Mouse (Mus musculus) intestine, postnatal 0 days (tissue): ENCODE measurements around the gene Lta. TPM values are rescaled to one million over a fixed set of nuclear protein-coding genes. Genes with fewer than 3 reads are reported as not detected.

ENCODE experiments used
- ATAC-seq: fragments of 200-750 bp; cut with Nextera tagmentation; 2 replicates; pipeline ENCODE4 v1.8.0; 2017; ENCODE audit warnings: mild to moderate bottlenecking, moderate TSS enrichment, moderate library complexity
- H3K27ac ChIP-seq: fragments of 300-500 bp; sonication (generic); 2 replicates; pipeline ENCODE4 v1.5.1; 2014; ENCODE audit warnings: mild to moderate bottlenecking, low read depth, low read length, moderate library complexity
- H3K27me3 ChIP-seq: fragments of 300-500 bp; sonication (generic); replicated peaks from 2 replicates; pipeline ENCODE4 v1.6.1; 2014; ENCODE audit warnings: low read length, mixed read lengths; ENCODE audit not compliant: control insufficient read depth, insufficient read depth
- H3K36me3 ChIP-seq: fragments of 300-500 bp; sonication (generic); 2 replicates; pipeline ENCODE4 v1.6.1; 2014; ENCODE audit warnings: mild to moderate bottlenecking, moderate library complexity; ENCODE audit not compliant: control insufficient read depth, insufficient read depth
- H3K4me1 ChIP-seq: fragments of 300-500 bp; sonication (generic); replicated peaks from 2 replicates; pipeline ENCODE4 v1.6.1; 2014; ENCODE audit warnings: antibody characterized with exemption, low read length, mixed read lengths; ENCODE audit not compliant: control insufficient read depth, insufficient read depth
- H3K4me2 ChIP-seq: fragments of 300-500 bp; sonication (generic); replicated peaks from 2 replicates; pipeline ENCODE4 v1.6.1; 2014; ENCODE audit warnings: low read depth, mild to moderate bottlenecking, moderate library complexity
- H3K4me3 ChIP-seq: fragments of 300-500 bp; sonication (generic); 2 replicates; pipeline ENCODE4 v1.5.1; 2014; ENCODE audit warnings: low read depth, low read length
- H3K9ac ChIP-seq: fragments of 300-500 bp; sonication (generic); 2 replicates; pipeline ENCODE4 v1.6.1; 2014; ENCODE audit warnings: mild to moderate bottlenecking, low read depth, low read length
- H3K9me3 ChIP-seq: fragments of 300-500 bp; sonication (generic); 2 replicates; pipeline ENCODE4 v1.6.1; 2016; ENCODE audit warnings: mixed run types; ENCODE audit not compliant: control insufficient read depth
- CTCF ChIP-seq: sonication (generic); IDR thresholded peaks from 2 replicates; pipeline ENCODE4 v1.5.1; 2016; ENCODE audit warnings: low read depth, mild to moderate bottlenecking, control low read depth, antibody characterized with exemption, moderate library complexity
- WGBS: fragments of 180-500 bp; shearing (Covaris S2); extraction: QIAGEN DNeasy Blood & Tissue Kit; methylation state at CpG from one replicate; pipeline ENCODE4 v1.1.7; 2014; 5-methylcytosine and 5-hydroxymethylcytosine counted together
- polyA plus RNA-seq: library from polyadenylated mRNA; unstranded; fragments of >200 nt; fragmentation: Nextera tagmentation; extraction: Ambion mirVana; gene quantifications from 2 replicates; pipeline ENCODE4 v1.2.1, GENCODE M21; 2015

The Lta gene
- polyA plus RNA-seq: 0.10 and 0.42 TPM in 2 replicates

DNA sequence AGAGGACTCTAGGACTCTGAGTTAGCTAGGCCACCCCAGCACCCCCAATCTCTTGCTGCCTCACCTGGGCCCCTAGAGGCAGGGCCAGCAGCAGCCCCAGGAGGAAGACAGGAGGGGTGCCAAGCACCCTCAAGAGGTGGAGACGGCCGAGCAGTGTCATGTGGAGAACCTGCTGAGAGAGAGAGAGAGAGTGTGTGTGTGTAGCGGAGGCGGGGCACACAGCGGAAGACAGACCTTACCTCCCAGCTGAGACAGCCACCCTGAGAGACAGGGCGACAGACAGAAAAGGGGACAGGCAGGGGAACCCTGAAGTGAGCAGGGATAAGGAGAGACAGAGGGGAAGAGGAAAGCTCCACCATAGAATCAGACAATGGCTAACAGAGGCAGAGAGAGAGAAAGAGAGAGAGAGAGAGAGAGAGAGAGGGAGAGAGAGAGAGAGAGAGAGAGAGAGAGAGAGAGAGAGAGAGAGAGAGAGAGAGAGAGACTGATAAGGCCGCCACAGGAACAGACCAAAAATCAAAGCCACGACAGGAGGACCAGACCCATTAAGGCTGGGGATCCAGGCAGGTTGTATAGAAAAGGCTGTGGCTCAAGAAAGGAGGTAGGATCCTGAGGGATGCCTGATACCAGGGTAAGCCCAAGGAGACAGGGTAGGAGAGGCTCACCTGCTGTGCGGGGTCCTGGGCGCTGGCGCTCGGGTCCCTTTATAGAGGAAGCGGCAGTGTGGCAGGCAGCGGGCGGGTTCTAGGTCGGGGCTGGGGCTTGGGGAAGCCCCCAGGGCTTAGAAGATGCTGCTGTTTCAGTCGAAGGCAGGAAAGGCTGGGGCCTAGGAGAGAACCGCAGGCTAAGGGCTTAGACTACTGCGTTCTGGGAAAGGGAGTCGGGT, at the start of gene Lta:
Lta (minus strand) TSS at position 858 of the 886 bp plus-strand sequence.
- no peak for ATAC-seq
- Histone ChIP-seq H3K4me2 (no peak within 1 kb of the TSS), H3K4me3 (no peak within 1 kb of the TSS), H3K4me1 (no peaks in the 10 kb centered on the region), H3K9ac (no peak within 1 kb of the TSS), H3K9me3 (no peaks in the 10 kb centered on the region), H3K27me3 (peaks cover 16% of the 10 kb centered on the region), H3K27ac (no peak within 1 kb of the TSS), H3K36me3 (no peaks in the 10 kb centered on the region)
- TF ChIP-seq CTCF: no peak
- 46% methylated on average over 20 of the region's 20 CpGs for WGBS

DNA sequence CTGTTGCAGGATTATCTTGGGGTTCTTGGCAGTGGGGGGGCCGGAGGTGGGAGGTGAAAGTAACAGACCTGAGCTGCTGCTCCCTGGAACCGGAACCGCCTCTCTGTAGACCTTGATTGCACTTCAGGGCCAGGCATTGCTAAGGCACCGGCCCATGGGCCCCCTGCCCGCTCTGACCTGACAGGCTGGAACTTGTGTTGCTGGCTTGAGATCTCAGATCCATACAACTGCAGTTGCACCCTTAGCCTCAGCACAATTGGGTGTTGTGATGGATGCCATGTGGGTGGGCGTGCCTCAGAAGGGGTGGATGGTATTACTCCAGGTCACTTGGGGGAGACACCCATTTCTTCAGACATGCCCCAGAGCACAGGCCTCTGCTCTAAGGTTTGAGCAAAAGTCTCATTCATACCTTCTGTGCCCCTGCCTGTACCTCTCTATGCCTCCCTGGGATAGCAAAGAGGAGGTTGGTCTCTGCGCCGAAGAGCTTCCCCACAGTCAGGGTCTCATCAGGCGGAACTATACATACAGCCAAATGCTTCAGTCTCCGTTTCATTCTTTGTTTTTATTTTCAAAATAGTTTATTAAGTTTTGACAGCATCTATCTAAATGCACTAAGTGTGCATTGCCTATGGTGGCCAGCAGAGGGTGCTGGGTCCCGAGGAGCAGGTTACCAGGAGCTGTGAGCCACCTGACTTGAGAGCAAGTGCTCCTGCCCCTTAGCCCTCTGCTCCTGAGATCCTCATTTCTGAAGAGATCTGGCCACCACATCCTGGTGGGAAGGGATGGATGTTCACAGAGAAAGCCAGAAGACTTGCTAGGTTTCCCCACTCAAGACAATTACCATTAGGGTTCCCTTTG, 49.3 kb upstream of the Lta start:
- H3K27ac ChIP-seq: no peak overlapping the region
- 58% methylated on average over 11 of the region's 11 CpGs for WGBS
- H3K4me3 ChIP-seq: no peak overlapping the region
- no peak overlapping the region for H3K4me2 ChIP-seq
- peaks cover 43% of the 10 kb centered on the region for H3K36me3 ChIP-seq
- 0 out of 2 replicates have a peak, but pooled peaks have one; percentile 25 for ATAC-seq
- H3K4me1 ChIP-seq: no peaks in the 10 kb centered on the region
- H3K27me3 ChIP-seq: no peaks in the 10 kb centered on the region
- no peak overlapping the region for H3K9ac ChIP-seq
- TF ChIP-seq CTCF: peak; percentile 87
- H3K9me3 ChIP-seq: no peaks in the 10 kb centered on the region

DNA sequence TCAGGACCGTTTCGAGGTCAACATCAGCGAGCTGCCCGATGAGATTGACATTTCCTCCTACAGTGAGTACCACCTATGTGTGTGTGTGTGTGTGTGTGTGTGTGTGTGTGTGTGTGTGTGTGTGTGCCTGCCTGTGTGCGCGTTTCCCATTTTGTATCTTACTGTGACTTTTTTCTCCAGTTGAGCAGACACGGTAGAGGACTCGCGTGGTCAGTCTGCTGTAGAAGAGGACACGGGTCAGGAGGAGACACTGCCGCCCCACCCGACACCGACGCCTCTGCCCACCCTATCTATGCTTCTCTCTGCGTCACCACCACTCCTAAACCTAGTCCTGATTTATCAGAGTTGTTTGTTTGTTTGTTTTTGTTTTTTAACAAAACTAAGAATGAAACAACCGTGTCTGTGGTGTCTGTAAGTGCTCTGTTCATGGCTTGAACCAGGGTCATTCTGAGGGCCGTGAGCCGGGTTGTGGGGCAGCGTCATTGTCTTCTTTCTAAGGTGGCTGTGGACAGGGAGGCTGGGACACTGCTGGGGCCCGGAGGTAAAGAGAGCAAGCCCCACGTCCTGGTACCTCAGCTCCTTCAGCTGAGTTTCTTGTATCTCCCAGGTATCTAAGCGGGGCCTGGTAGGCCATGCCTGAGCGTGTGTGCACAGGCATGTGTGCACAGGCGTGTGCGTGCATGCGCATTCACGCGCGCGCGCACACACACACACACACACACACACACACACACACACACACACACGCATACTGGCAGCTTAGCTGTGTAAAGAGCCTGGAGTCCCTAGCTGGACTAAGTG, 48.3 kb upstream of the Lta start:
- no peak overlapping the region for H3K27ac ChIP-seq
- WGBS: 83% methylated on average over 32 of the region's 32 CpGs
- H3K4me1 ChIP-seq: no peaks in the 10 kb centered on the region
- H3K4me2 ChIP-seq: no peak overlapping the region
- H3K9ac ChIP-seq: no peak overlapping the region
- H3K4me3 ChIP-seq: no peak overlapping the region
- peaks cover 53% of the 10 kb centered on the region for H3K36me3 ChIP-seq
- no peak for ATAC-seq
- H3K27me3 ChIP-seq: no peaks in the 10 kb centered on the region
- H3K9me3 ChIP-seq: no peaks in the 10 kb centered on the region
- TF ChIP-seq CTCF: no peak

- Histone ChIP-seq H3K4me3 (no peak overlapping the region), H3K9ac (no peak overlapping the region), H3K4me2 (no peak overlapping the region), H3K27me3 (no peaks in the 10 kb centered on the region), H3K9me3 (no peaks in the 10 kb centered on the region), H3K4me1 (no peaks in the 10 kb centered on the region), H3K27ac (no peak overlapping the region), H3K36me3 (peaks cover 61% of the 10 kb centered on the region)
- 80% methylated on average over 18 of the region's 18 CpGs for WGBS
- ATAC-seq: no peak
- TF ChIP-seq CTCF: no peak
Observed at GRCm38 (mm10) chr17:35252619-35253292, 47.6 kb upstream of the Lta start.

DNA sequence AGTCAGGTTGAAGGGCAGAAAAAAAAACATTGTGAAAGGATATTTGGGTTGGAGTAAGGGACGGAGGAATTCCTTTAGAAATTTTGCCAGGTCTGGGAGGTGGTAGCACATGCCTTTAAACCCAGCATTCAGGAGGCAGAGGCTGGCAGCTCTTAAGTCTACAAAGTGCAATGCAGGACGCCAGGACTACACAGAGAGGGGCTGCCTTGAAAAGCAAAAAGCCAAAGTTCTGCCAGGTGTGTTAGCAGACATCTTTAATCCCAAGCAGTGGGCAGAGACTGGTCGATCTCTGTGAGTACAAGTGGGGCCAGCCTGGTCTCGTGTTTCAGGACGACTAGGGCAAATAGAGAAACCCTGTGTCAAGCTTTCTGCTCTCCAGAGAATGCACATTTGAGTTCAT, 46.8 kb upstream of the Lta start:
- TF ChIP-seq CTCF: no peak
- no peak overlapping the region for H3K27ac ChIP-seq
- peaks cover 68% of the 10 kb centered on the region for H3K36me3 ChIP-seq
- no peaks in the 10 kb centered on the region for H3K9me3 ChIP-seq
- 78% methylated on average over 5 of the region's 5 CpGs for WGBS
- no peaks in the 10 kb centered on the region for H3K4me1 ChIP-seq
- H3K9ac ChIP-seq: no peak overlapping the region
- H3K4me2 ChIP-seq: no peak overlapping the region
- H3K4me3 ChIP-seq: no peak overlapping the region
- ATAC-seq: no peak
- H3K27me3 ChIP-seq: no peaks in the 10 kb centered on the region
